Mouse (Mus musculus) gastrocnemius, postnatal 36 days (tissue): ENCODE measurements around the gene Myct1. TPM values are rescaled to one million over a fixed set of nuclear protein-coding genes. Genes with fewer than 3 reads are reported as not detected.

Experiments
- DNase-seq, 2 experiments: peaks; one replicate each; pipeline ENCODE4 v3.0.0; 2022
- intact Hi-C: fragments of 180-260 bp; cut with DNase I; formaldehyde crosslinking; loops from one replicate; pipeline ENCODE4 v1.15.1; 2025
- total RNA-seq, 2 experiments: library from RNA; stranded (reverse); gene quantifications; 2 replicates each; pipeline ENCODE4 v1.2.3; 2021

Myct1 gene
- total RNA-seq, 2 experiments from 2014 or later, result 3.5 to 4.4 TPM

GRCm38 (mm10) chr10:5608874-5609273 is 15.3 kb downstream of the Myct1 start:
- intact Hi-C loops, result loop anchor here (10.0 kb wide), 1 partner anchor 236 kb away; no protein-coding TSS in a partner anchor
- DNase-seq, result no peak

GRCm38 (mm10) chr10:5615186-5616040 is 21.8 kb downstream of the Myct1 start:
- intact Hi-C loops, result no loop called here
- no peak for DNase-seq

DNA sequence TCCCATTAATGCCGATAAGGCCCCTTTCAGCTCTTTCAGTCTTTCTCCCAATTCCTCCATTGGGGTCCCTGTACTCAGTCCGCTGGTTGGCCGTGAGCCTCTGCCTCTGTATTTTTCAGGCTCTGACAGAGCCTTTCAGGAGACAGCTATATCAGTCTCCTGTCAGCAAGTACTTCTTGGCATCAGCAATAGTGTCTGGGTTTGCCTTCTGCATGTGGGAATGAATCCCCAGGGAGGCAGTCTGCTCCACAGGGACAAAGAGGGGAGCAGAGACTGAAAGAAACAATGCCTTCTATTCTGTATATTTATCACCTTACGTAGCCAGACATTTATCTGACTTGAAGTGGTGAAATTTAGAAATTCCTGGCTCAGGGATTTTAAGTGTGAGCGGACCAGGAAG is 32.7 kb downstream of the Myct1 start:
- no peak for DNase-seq
- intact Hi-C loops, result no loop called here

DNA sequence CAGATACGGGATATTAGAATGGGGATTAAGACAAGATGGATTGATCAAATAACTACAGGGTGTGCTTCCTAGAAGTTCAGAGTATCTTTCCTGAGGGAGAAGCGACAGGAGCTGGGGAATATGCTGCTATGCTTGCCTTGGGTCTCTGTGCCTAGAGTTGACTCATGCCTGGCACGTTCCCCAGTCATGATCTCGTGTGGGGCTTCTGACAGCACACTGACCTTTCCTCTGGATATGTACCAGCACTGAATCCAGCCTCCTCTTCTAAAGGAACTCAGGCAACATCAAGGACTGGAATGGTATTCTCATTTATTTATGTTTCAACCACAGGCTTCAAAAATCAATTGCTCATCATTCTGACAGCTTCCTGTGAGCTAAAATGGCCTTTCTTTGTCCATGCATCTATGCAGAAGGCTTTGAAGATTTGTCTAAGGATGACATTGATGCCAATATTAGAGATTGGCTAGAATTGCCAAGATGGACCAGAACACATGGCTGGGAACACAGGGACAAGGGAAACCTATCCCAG is 40.2 kb downstream of the Myct1 start:
- intact Hi-C loops, result loop anchor here (5.0 kb wide), 1 partner anchor 36 kb away; no protein-coding TSS in a partner anchor

GRCm38 (mm10) chr10:5634336-5634735 is 40.8 kb downstream of the Myct1 start:
- intact Hi-C loops, result loop anchor here (5.0 kb wide), 1 partner anchor 37 kb away; no protein-coding TSS in a partner anchor
- no peak for DNase-seq

More for the DNA sequence above, 40.2 kb downstream of the Myct1 start:
- no peak for DNase-seq

DNA sequence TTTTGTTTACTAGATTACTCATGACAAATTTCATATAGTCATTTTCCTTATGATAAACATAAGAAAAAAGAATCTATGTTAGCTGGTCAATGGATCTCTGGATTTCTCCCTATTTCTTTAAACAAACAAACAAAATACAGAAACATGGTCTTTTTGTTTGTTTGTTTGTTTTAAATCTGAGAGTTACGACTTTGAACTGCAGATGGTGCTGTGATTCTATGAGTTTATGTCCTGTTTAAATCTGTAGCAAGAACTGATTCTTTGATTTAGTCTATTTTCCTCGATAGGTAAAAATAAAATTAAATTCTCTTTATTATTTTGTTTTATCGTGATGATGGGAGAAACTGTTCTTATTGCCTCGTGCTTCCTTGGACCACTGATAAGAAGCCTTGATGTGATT is 43.7 kb downstream of the Myct1 start:
- no peak for DNase-seq
- intact Hi-C loops, result no loop called here

GRCm38 (mm10) chr10:5639112-5639511 is 45.5 kb downstream of the Myct1 start, which contains the start of gene Vip:
Vip (plus strand) TSS chr10:5639218.
- intact Hi-C loops, result no loop called here

More at GRCm38 (mm10) chr10:5639112-5639511, 45.5 kb downstream of the Myct1 start, which contains the start of gene Vip:
- DNase-seq, result no peak

Other genes starting within 250 kb of the Myct1 start
- 10 to 100 TPM; 38.9 to 47.7 TPM for gene Syne1, start 42.3 kb upstream of the Myct1 start, total RNA-seq
- gene Vip, start 45.4 kb downstream of the Myct1 start, total RNA-seq, result not detected
- gene Fbxo5, start 211.8 kb downstream of the Myct1 start, total RNA-seq, result under 1 TPM; 0.64 to 0.67 TPM
- gene Mtrf1l, start 230.1 kb downstream of the Myct1 start, total RNA-seq, result 1 to 10 TPM; 4.0 to 7.0 TPM